Mouse (Mus musculus) heart, postnatal 0 days (tissue): ENCODE measurements around the gene Gm45713.

ENCODE experiments used
- CTCF ChIP-seq: IDR thresholded peaks from 2 replicates; pipeline ENCODE4 v1.5.1; 2016; ENCODE audit warnings: antibody characterized with exemption, control low read depth, low read depth
- EP300 ChIP-seq: IDR thresholded peaks from 2 replicates; pipeline ENCODE4 v1.6.1; 2016; ENCODE audit warnings: antibody characterized with exemption, low read depth

DNA sequence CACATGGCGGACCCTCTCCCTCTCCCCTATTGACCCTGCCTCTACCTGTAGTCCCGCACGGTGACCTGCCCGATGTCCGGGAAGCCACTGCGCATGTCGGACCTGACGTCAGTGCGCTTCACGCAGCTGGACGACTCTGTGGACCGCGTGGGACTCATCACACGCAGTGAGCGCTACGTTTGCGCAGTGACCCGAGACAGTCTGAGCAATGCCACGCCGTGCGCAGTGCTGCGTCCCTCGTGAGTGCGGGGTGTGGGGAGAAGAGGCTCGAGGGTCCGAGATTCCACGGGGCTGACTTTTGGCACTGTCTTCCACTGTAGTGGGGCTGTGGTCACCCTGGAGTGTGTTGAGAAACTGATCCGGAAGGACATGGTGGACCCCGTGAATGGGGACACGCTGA is 59.5 kb downstream of the Gm45713 start:
- TF ChIP-seq CTCF, result no peak
- no peak for TF ChIP-seq EP300
